Mouse (Mus musculus) midbrain, embryonic 10.5 days (tissue): Measurements from ENCODE around the gene Bbs5. TPM values are rescaled to one million over a fixed set of nuclear protein-coding genes. Genes with fewer than 3 reads are reported as not detected.
A peak's percentile ranks its signal among the peaks of the same experiment; 100 is the strongest.
"Not testable (repeated sequence)": the region's sequence is repeated elsewhere in the genome, so short reads cannot be mapped to it uniquely, and the experiment has no call there.

Source experiments
- DNase-seq: peaks from one replicate; pipeline ENCODE4 v3.0.0-alpha.2; 2017; ENCODE audit warnings: low spot score
- H3K27ac ChIP-seq: fragments of 300-500 bp; sonication (generic); replicated peaks from 2 replicates; pipeline ENCODE4 v1.5.1; 2016; ENCODE audit warnings: mild to moderate bottlenecking
- H3K27me3 ChIP-seq: fragments of 300-500 bp; sonication (generic); 2 replicates; pipeline ENCODE4 v1.6.1; 2016; ENCODE audit warnings: low read depth, mild to moderate bottlenecking; ENCODE audit not compliant: poor library complexity, severe bottlenecking
- H3K36me3 ChIP-seq: fragments of 300-500 bp; sonication (generic); 2 replicates; pipeline ENCODE4 v1.6.1; 2016; ENCODE audit warnings: mild to moderate bottlenecking, moderate library complexity
- H3K4me1 ChIP-seq: fragments of 300-500 bp; sonication (generic); 2 replicates; pipeline ENCODE4 v1.6.1; 2016
- H3K4me3 ChIP-seq: fragments of 300-500 bp; sonication (generic); 2 replicates; pipeline ENCODE4 v1.5.1; 2016; ENCODE audit warnings: mild to moderate bottlenecking, moderate library complexity
- H3K9me3 ChIP-seq: fragments of 300-500 bp; sonication (generic); replicated peaks from 2 replicates; pipeline ENCODE4 v1.6.1; 2016; ENCODE audit warnings: mild to moderate bottlenecking
- WGBS: fragments of 180-500 bp; shearing (Covaris S2); methylation state at CpG from one replicate; pipeline ENCODE4 v1.1.7; 2016; 5-methylcytosine and 5-hydroxymethylcytosine counted together
- polyA plus RNA-seq: library from polyadenylated mRNA; unstranded; fragments of >200 nt; fragmentation: Nextera tagmentation; extraction: Ambion mirVana; gene quantifications from 2 replicates; pipeline ENCODE4 v1.2.1, GENCODE M21; 2016

Bbs5 gene
- polyA plus RNA-seq, 1 experiment from 2014 or later = 14.6 TPM

DNA sequence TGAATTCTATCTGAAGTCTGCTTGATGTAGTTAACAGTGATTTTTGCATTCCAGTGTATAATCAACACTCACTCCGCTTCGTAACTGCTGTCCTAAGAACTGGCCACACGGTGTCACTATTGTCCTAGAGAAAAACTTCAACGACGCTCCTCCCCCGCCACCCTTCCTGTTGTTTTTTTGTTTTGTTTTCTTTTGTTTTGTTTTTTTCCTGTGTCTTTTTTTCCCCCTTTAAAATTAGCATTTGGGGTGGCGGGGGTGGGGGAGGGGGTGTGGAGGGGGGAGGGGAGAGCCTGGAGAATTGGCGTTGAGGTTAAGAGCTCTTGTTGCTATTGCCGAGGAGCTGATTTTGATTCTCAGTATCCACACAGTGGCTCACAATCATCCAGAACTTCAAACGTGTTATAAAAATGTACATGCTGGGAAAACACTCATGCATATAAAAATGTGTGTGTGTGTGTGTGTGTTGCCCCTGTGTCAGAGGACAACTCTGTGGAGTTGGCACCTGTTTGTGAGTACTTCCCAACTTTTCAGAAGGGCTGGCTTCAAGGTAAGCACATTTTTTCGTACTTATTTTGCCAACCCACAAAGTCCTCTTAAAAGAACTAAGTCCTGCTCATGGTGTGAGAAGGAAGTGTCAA, 11.8 kb upstream of the Bbs5 start:
- H3K27me3 ChIP-seq = peaks cover 4% of the 10 kb centered on the region; the same call in 1 of the 2 replicates
- peak overlapping the region; percentile 74 for H3K27ac ChIP-seq
- DNase-seq = peak; percentile 55
- peaks cover 3% of the 10 kb centered on the region; the same call in 1 of the 2 replicates for H3K4me1 ChIP-seq
- H3K4me3 ChIP-seq = peak overlapping the region; percentile 46
- H3K9me3 ChIP-seq = no peaks in the 10 kb centered on the region
- no peaks in the 10 kb centered on the region for H3K36me3 ChIP-seq
- 13% methylated on average over 11 of the region's 11 CpGs for WGBS

- Histone ChIP-seq H3K4me1 (peaks cover 5% of the 10 kb centered on the region; the same call in 1 of the 2 replicates), H3K27ac (no peak overlapping the region), H3K4me3 (no peak overlapping the region), H3K9me3 (no peaks in the 10 kb centered on the region), H3K27me3 (peaks cover 4% of the 10 kb centered on the region; the same call in 1 of the 2 replicates), H3K36me3 (no peaks in the 10 kb centered on the region)
- 71% methylated on average over 6 of the region's 6 CpGs for WGBS
- peak; percentile 40 for DNase-seq
These were observed 11.2 kb upstream of the Bbs5 start for GRCm38 (mm10) chr2:69635807-69636206.

- not testable (repeated sequence) for H3K4me1 ChIP-seq, H3K36me3 ChIP-seq, H3K4me3 ChIP-seq, H3K9me3 ChIP-seq, H3K27ac ChIP-seq, H3K27me3 ChIP-seq, DNase-seq
- 70% methylated on average over 7 of the region's 7 CpGs for WGBS
These were observed 9.0 kb upstream of the Bbs5 start for GRCm38 (mm10) chr2:69637989-69638388.

DNA sequence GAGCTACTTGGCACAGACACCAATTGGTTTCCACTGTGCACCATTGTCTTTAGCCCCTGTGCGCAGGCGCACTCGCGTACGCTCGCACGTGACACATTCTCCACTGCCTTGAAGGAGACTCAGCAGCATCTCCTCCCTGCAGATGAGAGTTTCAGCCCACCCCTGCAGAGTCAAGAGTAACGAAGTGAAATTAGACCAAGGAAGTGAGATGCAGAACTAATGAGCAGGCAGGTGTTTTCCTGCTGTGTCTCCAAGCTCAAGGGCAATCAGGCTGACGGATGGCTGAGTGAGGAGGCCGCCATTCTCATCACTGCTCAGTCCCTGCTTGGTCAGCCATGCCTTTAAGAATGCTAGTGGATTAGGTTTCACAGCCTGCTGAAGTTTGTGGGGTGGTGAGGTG, 6.9 kb upstream of the Bbs5 start:
- Histone ChIP-seq H3K36me3 (no peaks in the 10 kb centered on the region), H3K27ac (no peak overlapping the region), H3K4me1 (peaks cover 5% of the 10 kb centered on the region; the same call in 1 of the 2 replicates), H3K4me3 (no peak overlapping the region), H3K27me3 (no peaks in the 10 kb centered on the region), H3K9me3 (no peaks in the 10 kb centered on the region)
- DNase-seq = no peak
- 67% methylated on average over 10 of the region's 10 CpGs for WGBS

- 95% methylated on average over 11 of the region's 11 CpGs for WGBS
- no peaks in the 10 kb centered on the region for H3K36me3 ChIP-seq
- peaks cover 16% of the 10 kb centered on the region for H3K4me1 ChIP-seq
- no peak for DNase-seq
- no peak overlapping the region for H3K4me3 ChIP-seq
- H3K27ac ChIP-seq = no peak overlapping the region
- no peaks in the 10 kb centered on the region for H3K9me3 ChIP-seq
- H3K27me3 ChIP-seq = no peaks in the 10 kb centered on the region
These were observed 1.9 kb upstream of the Bbs5 start for GRCm38 (mm10) chr2:69644968-69645617.

DNA sequence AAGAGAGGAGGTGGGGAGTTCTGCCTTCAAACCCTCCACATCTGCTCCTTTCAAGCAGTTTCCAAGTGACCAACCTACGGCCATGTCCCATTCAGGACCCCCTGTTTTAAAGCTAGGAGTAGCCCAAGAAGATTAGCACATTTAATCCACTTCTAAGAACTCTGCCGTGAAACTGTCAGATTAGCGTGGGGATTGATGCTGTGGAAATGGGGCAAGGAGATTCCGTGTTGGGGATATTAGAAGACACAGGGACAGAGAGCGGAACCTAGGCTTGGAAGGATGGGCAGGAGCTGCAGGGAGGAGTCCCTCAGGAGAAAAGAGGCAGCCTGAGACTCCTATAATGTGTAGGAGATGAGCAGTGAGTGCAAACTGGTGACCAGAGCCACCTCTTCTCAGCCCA, 2.7 kb downstream of the Bbs5 start:
- H3K4me3 ChIP-seq = no peak overlapping the region
- H3K36me3 ChIP-seq = peaks cover 16% of the 10 kb centered on the region
- DNase-seq = no peak
- 66% methylated on average over 5 of the region's 5 CpGs for WGBS
- peaks cover 14% of the 10 kb centered on the region for H3K4me1 ChIP-seq
- no peaks in the 10 kb centered on the region for H3K9me3 ChIP-seq
- no peaks in the 10 kb centered on the region for H3K27me3 ChIP-seq
- no peak overlapping the region for H3K27ac ChIP-seq

DNA sequence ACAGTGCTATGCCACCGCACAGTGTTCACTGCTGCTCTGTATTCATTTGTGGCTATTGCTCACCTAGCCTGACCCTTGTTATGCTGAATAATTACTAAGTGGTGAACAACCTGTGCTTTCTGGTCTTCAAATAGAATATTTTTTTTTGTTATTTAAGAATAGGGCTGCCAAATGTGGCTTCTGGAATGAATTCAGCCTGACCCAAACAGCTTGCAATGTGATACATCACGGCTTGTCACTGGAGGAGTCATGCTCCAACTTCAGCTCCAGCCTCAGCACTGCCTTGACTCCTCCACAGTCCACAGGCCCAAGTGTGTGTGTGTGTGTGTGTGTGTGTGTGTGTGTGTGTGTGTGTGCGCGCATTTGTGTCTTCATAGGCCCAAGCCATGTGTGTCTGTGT, 12.4 kb downstream of the Bbs5 start:
- Histone ChIP-seq H3K9me3 (no peaks in the 10 kb centered on the region), H3K36me3 (peaks cover 67% of the 10 kb centered on the region), H3K4me3 (no peak overlapping the region), H3K4me1 (no peaks in the 10 kb centered on the region), H3K27ac (no peak overlapping the region), H3K27me3 (no peaks in the 10 kb centered on the region)
- 95% methylated on average over 4 of the region's 4 CpGs for WGBS
- DNase-seq = no peak

- H3K36me3 ChIP-seq = peaks cover 42% of the 10 kb centered on the region
- DNase-seq = no peak
- H3K27me3 ChIP-seq = no peaks in the 10 kb centered on the region
- 88% methylated on average over 13 of the region's 13 CpGs for WGBS
- H3K27ac ChIP-seq = no peak overlapping the region
- H3K9me3 ChIP-seq = no peaks in the 10 kb centered on the region
- no peak overlapping the region for H3K4me3 ChIP-seq
- no peaks in the 10 kb centered on the region for H3K4me1 ChIP-seq
These were observed 17.0 kb downstream of the Bbs5 start for GRCm38 (mm10) chr2:69663827-69664476.

GRCm38 (mm10) chr2:69667656-69668055, 20.7 kb downstream of the Bbs5 start:
- no peak overlapping the region for H3K4me3 ChIP-seq
- peaks cover 9% of the 10 kb centered on the region for H3K4me1 ChIP-seq
- 93% methylated on average over 4 of the region's 4 CpGs for WGBS
- no peak for DNase-seq
- no peaks in the 10 kb centered on the region for H3K27me3 ChIP-seq
- peaks cover 30% of the 10 kb centered on the region for H3K36me3 ChIP-seq
- no peak overlapping the region for H3K27ac ChIP-seq
- no peaks in the 10 kb centered on the region for H3K9me3 ChIP-seq

DNA sequence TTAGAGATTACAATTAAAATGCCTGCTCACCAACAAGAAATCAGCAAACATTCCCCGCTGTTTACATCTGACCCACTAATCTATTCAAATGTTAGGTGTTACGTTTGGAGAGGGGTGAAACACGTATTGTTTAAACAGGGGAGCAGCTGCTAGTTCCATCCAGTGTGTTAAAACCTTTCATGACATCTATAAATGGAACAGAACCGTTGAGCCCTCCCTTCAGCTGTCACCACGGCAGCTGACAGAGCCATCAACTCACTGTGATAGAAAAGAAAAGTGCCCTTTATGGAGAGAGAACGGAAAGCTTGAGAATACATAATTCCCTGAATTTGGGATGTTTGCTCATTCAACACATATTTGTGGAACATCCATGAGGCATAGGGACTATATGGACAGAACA, 21.4 kb downstream of the Bbs5 start:
- DNase-seq = no peak
- Histone ChIP-seq H3K4me3 (no peak overlapping the region), H3K9me3 (no peaks in the 10 kb centered on the region), H3K27ac (no peak overlapping the region), H3K36me3 (peaks cover 24% of the 10 kb centered on the region), H3K4me1 (peaks cover 12% of the 10 kb centered on the region), H3K27me3 (no peaks in the 10 kb centered on the region)
- WGBS = 82% methylated on average over 6 of the region's 6 CpGs

- Histone ChIP-seq H3K4me1 (peaks cover 12% of the 10 kb centered on the region), H3K27me3 (no peaks in the 10 kb centered on the region), H3K27ac (no peak within 1 kb of the TSS), H3K36me3 (peaks cover 17% of the 10 kb centered on the region), H3K9me3 (no peaks in the 10 kb centered on the region), H3K4me3 (no peak within 1 kb of the TSS)
- no peak for DNase-seq
- 88% methylated on average over 9 of the region's 9 CpGs for WGBS
These were observed 22.9 kb downstream of the Bbs5 start, which contains the start of gene Klhl41 for GRCm38 (mm10) chr2:69669853-69670252. Klhl41 (plus strand) TSS chr2:69670120.

DNA sequence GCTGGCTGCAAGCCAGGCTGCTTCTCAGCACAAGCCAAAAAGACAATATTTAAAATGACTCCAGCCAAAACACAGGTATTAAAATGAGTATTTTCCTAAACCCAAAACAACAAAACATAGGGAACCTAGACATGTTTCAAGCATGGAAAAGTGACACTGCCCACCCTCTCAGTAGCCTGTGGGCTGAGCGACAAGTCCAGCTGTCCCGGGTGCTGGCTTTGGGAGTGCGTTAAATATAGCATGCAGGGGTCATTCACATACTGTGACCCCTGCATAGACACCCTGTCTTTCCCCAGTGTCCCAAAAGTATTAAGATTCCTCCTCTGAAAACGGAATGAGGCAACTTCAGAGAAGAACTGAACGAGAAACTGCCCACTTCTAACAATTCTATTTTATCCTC, 26.8 kb downstream of the Bbs5 start:
- Histone ChIP-seq H3K27me3 (no peaks in the 10 kb centered on the region), H3K4me1 (peaks cover 12% of the 10 kb centered on the region), H3K27ac (no peak overlapping the region), H3K4me3 (no peak overlapping the region), H3K36me3 (0 out of 2 replicates have a peak, but pooled peaks cover 3% of the 10 kb centered on the region), H3K9me3 (no peaks in the 10 kb centered on the region)
- 79% methylated on average over 5 of the region's 5 CpGs for WGBS
- no peak for DNase-seq

GRCm38 (mm10) chr2:69675266-69675665, 28.3 kb downstream of the Bbs5 start:
- Histone ChIP-seq H3K36me3 (peaks cover 4% of the 10 kb centered on the region), H3K9me3 (no peaks in the 10 kb centered on the region), H3K4me3 (no peak overlapping the region), H3K4me1 (peaks cover 12% of the 10 kb centered on the region), H3K27me3 (peaks cover 12% of the 10 kb centered on the region), H3K27ac (no peak overlapping the region)
- 90% methylated on average over 9 of the region's 9 CpGs for WGBS
- no peak for DNase-seq
